Mouse (Mus musculus): ENCODE measurements at regions not wholly inside any gene's neighbourhood (a gene's known extent, or its start where the extent isn't known, plus 50 kb on each side); places are given as distances from the start of the nearest gene placed in this dataset.

GRCm38 (mm10) chr7:113621316-113621715, 107.7 kb downstream of the Far1 start:
- no peak for DNase-seq

- peak; percentile 24 for DNase-seq
Measured at GRCm38 (mm10) chr7:113621898-113622510, 108.4 kb downstream of the Far1 start.

- DNase-seq = no peak
Measured at GRCm38 (mm10) chr7:113623296-113623695, 109.7 kb downstream of the Far1 start.

GRCm38 (mm10) chr7:113623962-113624361, 110.3 kb downstream of the Far1 start:
- no peak for DNase-seq

- no peak for DNase-seq
Measured at GRCm38 (mm10) chr7:113626734-113627133, 113.1 kb downstream of the Far1 start.

- no peak for DNase-seq
Measured at GRCm38 (mm10) chr7:113637011-113637600, 123.5 kb downstream of the Far1 start.

GRCm38 (mm10) chr7:113638098-113638497, 124.5 kb downstream of the Far1 start:
- DNase-seq = no peak

GRCm38 (mm10) chr7:113642540-113642939, 123.3 kb upstream of the Spon1 start:
- no peak for DNase-seq

- DNase-seq = no peak
Measured at GRCm38 (mm10) chr7:113650631-113651030, 115.2 kb upstream of the Spon1 start.

- no peak for DNase-seq
Measured at GRCm38 (mm10) chr7:113651696-113652095, 114.1 kb upstream of the Spon1 start.

GRCm38 (mm10) chr7:113653130-113653529, 112.7 kb upstream of the Spon1 start:
- DNase-seq = peak; percentile 73

GRCm38 (mm10) chr7:113655336-113655735, 110.5 kb upstream of the Spon1 start:
- DNase-seq = no peak

GRCm38 (mm10) chr7:113672779-113673595, 92.8 kb upstream of the Spon1 start:
- DNase-seq = peak; percentile 42

GRCm38 (mm10) chr7:113673596-113673956, 92.2 kb upstream of the Spon1 start:
- DNase-seq = no peak

GRCm38 (mm10) chr7:113682271-113682670, 83.5 kb upstream of the Spon1 start:
- no peak for DNase-seq

- no peak for DNase-seq
Measured at GRCm38 (mm10) chr7:113685349-113685748, 80.4 kb upstream of the Spon1 start.

- DNase-seq = no peak
Measured at GRCm38 (mm10) chr7:113686527-113686926, 79.3 kb upstream of the Spon1 start.

GRCm38 (mm10) chr7:113687566-113687965, 78.2 kb upstream of the Spon1 start:
- no peak for DNase-seq

GRCm38 (mm10) chr7:113688231-113688669, 77.5 kb upstream of the Spon1 start:
- peak; percentile 77 for DNase-seq

GRCm38 (mm10) chr7:113688717-113689116, 77.1 kb upstream of the Spon1 start:
- DNase-seq = no peak

- no peak for DNase-seq
Measured at GRCm38 (mm10) chr7:113689131-113689530, 76.7 kb upstream of the Spon1 start.

GRCm38 (mm10) chr7:113691756-113692155, 74.0 kb upstream of the Spon1 start:
- DNase-seq = no peak

- peak; percentile 38 for DNase-seq
Measured at GRCm38 (mm10) chr7:113693526-113693925, 72.3 kb upstream of the Spon1 start.

- DNase-seq = no peak
Measured at GRCm38 (mm10) chr7:113694466-113694865, 71.3 kb upstream of the Spon1 start.

All from embryo, embryonic 11 days (tissue).